Mouse (Mus musculus) thymus, postnatal 14 days (tissue): Measurements from ENCODE around the gene Fhl1.

Experiments used
- DNase-seq: peaks from one replicate; pipeline ENCODE4 v3.0.0; 2021

Fhl1 gene

GRCm38 (mm10) chrX:56731306-56732201 lies at the start of gene Fhl1:
Gene Fhl1, plus strand, starts transcription at chrX:56731787.
- DNase-seq = peak; percentile 32

GRCm38 (mm10) chrX:56682156-56682720 lies 49.3 kb upstream of the Fhl1 start:
- no peak for DNase-seq

- no peak for DNase-seq
Measured at GRCm38 (mm10) chrX:56683521-56683920, 48.1 kb upstream of the Fhl1 start.

GRCm38 (mm10) chrX:56692554-56692953 lies 39.0 kb upstream of the Fhl1 start:
- no peak for DNase-seq

- DNase-seq = no peak
Measured at GRCm38 (mm10) chrX:56694539-56694938, 37.0 kb upstream of the Fhl1 start.

- no peak for DNase-seq
Measured at GRCm38 (mm10) chrX:56697199-56697780, 34.3 kb upstream of the Fhl1 start.

- DNase-seq = no peak
Measured at GRCm38 (mm10) chrX:56697886-56698285, 33.7 kb upstream of the Fhl1 start.

GRCm38 (mm10) chrX:56701261-56701660 lies 30.3 kb upstream of the Fhl1 start:
- DNase-seq = no peak

GRCm38 (mm10) chrX:56703965-56704562 lies 27.5 kb upstream of the Fhl1 start:
- no peak for DNase-seq

- no peak for DNase-seq
Measured at GRCm38 (mm10) chrX:56708592-56709370, 22.8 kb upstream of the Fhl1 start.

GRCm38 (mm10) chrX:56710522-56710921 lies 21.1 kb upstream of the Fhl1 start:
- DNase-seq = no peak

- DNase-seq = no peak
Measured at GRCm38 (mm10) chrX:56712666-56713065, 18.9 kb upstream of the Fhl1 start.

- DNase-seq = no peak
Measured at GRCm38 (mm10) chrX:56722559-56722958, 9.0 kb upstream of the Fhl1 start.

- no peak for DNase-seq
Measured at GRCm38 (mm10) chrX:56728507-56728906, 3.1 kb upstream of the Fhl1 start.

GRCm38 (mm10) chrX:56730828-56731305 lies 720 bp upstream of the Fhl1 start:
- no peak for DNase-seq

- no peak for DNase-seq
Measured at GRCm38 (mm10) chrX:56732401-56732800, 814 bp downstream of the Fhl1 start.

GRCm38 (mm10) chrX:56734436-56734835 lies 2.8 kb downstream of the Fhl1 start:
- DNase-seq = no peak

GRCm38 (mm10) chrX:56736226-56736625 lies 4.6 kb downstream of the Fhl1 start:
- DNase-seq = no peak

GRCm38 (mm10) chrX:56737848-56738554 lies 6.4 kb downstream of the Fhl1 start:
- no peak for DNase-seq

GRCm38 (mm10) chrX:56741428-56741827 lies 9.8 kb downstream of the Fhl1 start:
- DNase-seq = no peak

GRCm38 (mm10) chrX:56751536-56751935 lies 19.9 kb downstream of the Fhl1 start:
- no peak for DNase-seq

- DNase-seq = no peak
Measured at GRCm38 (mm10) chrX:56752144-56752543, 20.6 kb downstream of the Fhl1 start.
